Mouse (Mus musculus) embryonic facial prominence, embryonic 15.5 days (tissue): ENCODE measurements around the gene Ckap4. TPM values are rescaled to one million over a fixed set of nuclear protein-coding genes. Genes with fewer than 3 reads are reported as not detected.
A peak's percentile ranks its signal among the peaks of the same experiment; 100 is the strongest.

Experiments
- ATAC-seq: fragments of 200-750 bp; cut with Nextera tagmentation; 2 replicates; pipeline ENCODE4 v1.8.0; 2017; ENCODE audit warnings: low read depth, moderate TSS enrichment; ENCODE audit not compliant: insufficient number of reproducible peaks, low FRiP score, low TSS enrichment
- H3K27ac ChIP-seq: fragments of 300-500 bp; sonication (generic); replicated peaks from 2 replicates; pipeline ENCODE4 v1.5.1; 2015; ENCODE audit warnings: mild to moderate bottlenecking, inconsistent platforms
- H3K27me3 ChIP-seq: fragments of 300-500 bp; sonication (generic); 2 replicates; pipeline ENCODE4 v1.6.1; 2015; ENCODE audit warnings: inconsistent platforms
- H3K36me3 ChIP-seq: fragments of 300-500 bp; sonication (generic); 2 replicates; pipeline ENCODE4 v1.6.1; 2015; ENCODE audit warnings: mild to moderate bottlenecking, inconsistent platforms
- H3K4me1 ChIP-seq: fragments of 300-500 bp; sonication (generic); 2 replicates; pipeline ENCODE4 v1.6.1; 2015; ENCODE audit warnings: inconsistent platforms
- H3K4me2 ChIP-seq: fragments of 300-500 bp; sonication (generic); replicated peaks from 2 replicates; pipeline ENCODE4 v1.6.1; 2015; ENCODE audit warnings: mild to moderate bottlenecking, inconsistent platforms
- H3K4me3 ChIP-seq: fragments of 300-500 bp; sonication (generic); replicated peaks from 2 replicates; pipeline ENCODE4 v1.5.1; 2015; ENCODE audit warnings: mild to moderate bottlenecking, inconsistent platforms
- H3K9ac ChIP-seq: fragments of 300-500 bp; sonication (generic); 2 replicates; pipeline ENCODE4 v1.6.1; 2015; ENCODE audit warnings: inconsistent platforms
- H3K9me3 ChIP-seq: fragments of 300-500 bp; sonication (generic); replicated peaks from 2 replicates; pipeline ENCODE4 v1.6.1; 2016; ENCODE audit warnings: inconsistent platforms
- WGBS: fragments of 180-500 bp; shearing (Covaris S2); methylation state at CpG from one replicate; pipeline ENCODE4 v1.1.7; 2015; 5-methylcytosine and 5-hydroxymethylcytosine counted together
- polyA plus RNA-seq: library from polyadenylated mRNA; unstranded; fragments of >200 nt; fragmentation: Nextera tagmentation; extraction: Ambion mirVana; gene quantifications from 2 replicates; pipeline ENCODE4 v1.2.1, GENCODE M21; 2015

The Ckap4 gene
- polyA plus RNA-seq, 1 experiment from 2014 or later: 134 TPM

GRCm38 (mm10) chr10:84549146-84549919 is 15.5 kb upstream of the Ckap4 start:
- Histone ChIP-seq H3K27me3 (no peaks in the 10 kb centered on the region), H3K9ac (no peak overlapping the region), H3K27ac (no peak overlapping the region), H3K36me3 (no peaks in the 10 kb centered on the region), H3K4me2 (no peak overlapping the region), H3K9me3 (no peaks in the 10 kb centered on the region), H3K4me1 (peaks cover 4% of the 10 kb centered on the region; the same call in 1 of the 2 replicates), H3K4me3 (no peak overlapping the region)
- WGBS: 65% methylated on average over 17 of the region's 17 CpGs
- ATAC-seq: no peak

GRCm38 (mm10) chr10:84544841-84545610 is 11.2 kb upstream of the Ckap4 start:
- Histone ChIP-seq H3K27me3 (no peaks in the 10 kb centered on the region), H3K4me3 (no peak overlapping the region), H3K9me3 (no peaks in the 10 kb centered on the region), H3K4me1 (peaks cover 9% of the 10 kb centered on the region; the same call in 1 of the 2 replicates), H3K36me3 (no peaks in the 10 kb centered on the region), H3K9ac (no peak overlapping the region), H3K4me2 (no peak overlapping the region), H3K27ac (no peak overlapping the region)
- WGBS: 47% methylated on average over 7 of the region's 7 CpGs
- no peak for ATAC-seq

- 77% methylated on average over 11 of the region's 11 CpGs for WGBS
- ATAC-seq: no peak
Measured at GRCm38 (mm10) chr10:84542802-84543658, 9.2 kb upstream of the Ckap4 start.

GRCm38 (mm10) chr10:84539651-84540050 is 5.8 kb upstream of the Ckap4 start:
- H3K36me3 ChIP-seq: no peaks in the 10 kb centered on the region
- 84% methylated on average over 6 of the region's 6 CpGs for WGBS
- H3K27ac ChIP-seq: no peak overlapping the region
- no peak overlapping the region for H3K4me3 ChIP-seq
- H3K9ac ChIP-seq: no peak overlapping the region
- no peak for ATAC-seq
- H3K27me3 ChIP-seq: no peaks in the 10 kb centered on the region
- peaks cover 9% of the 10 kb centered on the region; the same call in 1 of the 2 replicates for H3K4me1 ChIP-seq
- H3K9me3 ChIP-seq: no peaks in the 10 kb centered on the region
- no peak overlapping the region for H3K4me2 ChIP-seq

More at GRCm38 (mm10) chr10:84542802-84543658, 9.2 kb upstream of the Ckap4 start:
- H3K27me3 ChIP-seq: no peaks in the 10 kb centered on the region
- 0 out of 2 replicates have a peak, but pooled peaks cover 7% of the 10 kb centered on the region for H3K4me1 ChIP-seq
- H3K9me3 ChIP-seq: no peaks in the 10 kb centered on the region
- H3K27ac ChIP-seq: no peak overlapping the region
- no peak overlapping the region for H3K9ac ChIP-seq
- no peak overlapping the region for H3K4me2 ChIP-seq
- H3K36me3 ChIP-seq: no peaks in the 10 kb centered on the region
- no peak overlapping the region for H3K4me3 ChIP-seq

GRCm38 (mm10) chr10:84535859-84536258 is 2.0 kb upstream of the Ckap4 start:
- Histone ChIP-seq H3K9me3 (no peaks in the 10 kb centered on the region), H3K36me3 (peaks cover 7% of the 10 kb centered on the region; the same call in 1 of the 2 replicates), H3K27me3 (no peaks in the 10 kb centered on the region), H3K4me2 (no peak overlapping the region), H3K9ac (no peak overlapping the region), H3K4me1 (peaks cover 32% of the 10 kb centered on the region), H3K27ac (no peak overlapping the region), H3K4me3 (no peak overlapping the region)
- 52% methylated on average over 4 of the region's 4 CpGs for WGBS
- no peak for ATAC-seq

GRCm38 (mm10) chr10:84535458-84535857 is 1.6 kb upstream of the Ckap4 start:
- WGBS: 74% methylated on average over 5 of the region's 5 CpGs
- Histone ChIP-seq H3K4me3 (no peak overlapping the region), H3K4me1 (peaks cover 36% of the 10 kb centered on the region), H3K9ac (no peak overlapping the region), H3K36me3 (peaks cover 8% of the 10 kb centered on the region; the same call in 1 of the 2 replicates), H3K4me2 (no peak overlapping the region), H3K27me3 (no peaks in the 10 kb centered on the region), H3K27ac (no peak overlapping the region), H3K9me3 (no peaks in the 10 kb centered on the region)
- no peak for ATAC-seq

GRCm38 (mm10) chr10:84532911-84533882 is 665 bp downstream of the Ckap4 start:
- peak overlapping the region; percentile 97 for H3K9ac ChIP-seq
- peak overlapping the region; percentile 58 for H3K4me2 ChIP-seq
- peak; percentile 3; the same call in 1 of the 2 replicates for ATAC-seq
- under 1% methylated on average over 72 of the region's 72 CpGs for WGBS
- H3K36me3 ChIP-seq: peaks cover 16% of the 10 kb centered on the region
- H3K9me3 ChIP-seq: no peaks in the 10 kb centered on the region
- H3K4me1 ChIP-seq: peaks cover 44% of the 10 kb centered on the region
- peak overlapping the region; percentile 88 for H3K27ac ChIP-seq
- H3K27me3 ChIP-seq: no peaks in the 10 kb centered on the region
- peak overlapping the region; percentile 88 for H3K4me3 ChIP-seq

GRCm38 (mm10) chr10:84532191-84532889 is 1.5 kb downstream of the Ckap4 start:
- peak overlapping the region; percentile 88 for H3K27ac ChIP-seq
- peaks cover 44% of the 10 kb centered on the region for H3K4me1 ChIP-seq
- H3K4me2 ChIP-seq: peak overlapping the region; percentile 58
- WGBS: 62% methylated on average over 16 of the region's 16 CpGs
- peak overlapping the region; percentile 97 for H3K9ac ChIP-seq
- H3K4me3 ChIP-seq: peak overlapping the region; percentile 88
- H3K9me3 ChIP-seq: no peaks in the 10 kb centered on the region
- ATAC-seq: no peak
- H3K36me3 ChIP-seq: peaks cover 25% of the 10 kb centered on the region
- H3K27me3 ChIP-seq: no peaks in the 10 kb centered on the region

- Histone ChIP-seq H3K9me3 (no peaks in the 10 kb centered on the region), H3K27ac (peak overlapping the region; percentile 88; the same call in 1 of the 2 replicates), H3K4me3 (peak overlapping the region; percentile 88), H3K4me1 (peaks cover 44% of the 10 kb centered on the region), H3K36me3 (peaks cover 31% of the 10 kb centered on the region), H3K4me2 (peak overlapping the region; percentile 58), H3K27me3 (no peaks in the 10 kb centered on the region), H3K9ac (no peak overlapping the region)
- WGBS: 77% methylated on average over 4 of the region's 4 CpGs
- ATAC-seq: no peak
Measured at GRCm38 (mm10) chr10:84531576-84531975, 2.3 kb downstream of the Ckap4 start.
